13 mouse cellular contexts compared by ENCODE assay signal in genomic region chr11:97776497-97777128, GRCm38 (mm10). TPM values are rescaled to one million over a fixed set of nuclear protein-coding genes. Genes with fewer than 3 reads are reported as not detected.
DNase-seq lines count a peak whose midpoint lies in the region; ATAC-seq and TF ChIP-seq lines count a peak whose summit lies in the region.
"Had no signal": no experiment of that assay in that cellular context is flagged by ENCODE, and none has a peak within 500 bp of the region (broad histone marks: within the 10 kb centered on the region; RNA-seq: fewer than 3 reads in every experiment).

No protein-coding gene starts in this region.

- no peak overlapping the region for H3K4me3 ChIP-seq in kidney, postnatal 0 days (replicated peaks; ENCODE audit: low read depth, low read length)
- no peak overlapping the region for H3K4me3 ChIP-seq in liver, embryonic 16.5 days (ENCODE audit: low read depth, low read length)
- H3K4me3 ChIP-seq: megakaryocyte, embryonic 14.5 days; neural tube, embryonic 13.5 days had no signal

- 60% methylated on average over 5 of the region's 5 CpGs for WGBS in kidney, postnatal 0 days
- WGBS in liver, embryonic 16.5 days (ENCODE audit: insufficient replicate concordance) = 51% methylated on average over 5 of the region's 5 CpGs

- H3K27ac ChIP-seq in kidney, postnatal 0 days = no peak overlapping the region
- no peak overlapping the region; the same call in 1 of the 2 replicates for H3K27ac ChIP-seq in liver, embryonic 16.5 days (ENCODE audit: low read length)
- H3K27ac ChIP-seq: neural tube, embryonic 13.5 days had no signal

- H3K9me3 ChIP-seq in kidney, postnatal 0 days (replicated peaks; ENCODE audit: low read length) = no peaks in the 10 kb centered on the region
- H3K9me3 ChIP-seq in liver, embryonic 16.5 days (replicated peaks; ENCODE audit: control insufficient read depth, low read length) = no peaks in the 10 kb centered on the region
- H3K9me3 ChIP-seq: megakaryocyte, embryonic 14.5 days; neural tube, embryonic 13.5 days had no signal

- DNase-seq in embryo, embryonic 9.5 days (ENCODE audit: extremely low spot score) = peak; percentile 53
- DNase-seq in embryo, embryonic 10.5 days (ENCODE audit: low spot score) = no peak
- peak; percentile 32 for DNase-seq in kidney, postnatal 0 days (ENCODE audit: low spot score)
- DNase-seq in kidney, adult 9 months = no peak
- peak; percentile 81 for DNase-seq in ZHBTc4 (ENCODE audit: low read depth, low spot score)
- no peak for DNase-seq in urinary bladder, postnatal 36 days (ENCODE audit: low spot score in 2 of 2)
- no peak for DNase-seq in right cerebral cortex, postnatal 10 days (ENCODE audit: low spot score in 2 of 2)
- DNase-seq: adrenal gland, postnatal 10 days; heart, adult 18-20 months had no signal

- peak; percentile 48; the same call in 1 of the 2 replicates for ATAC-seq in kidney, postnatal 0 days (replicated peaks; ENCODE audit: low FRiP score, low read depth)
- peak; percentile 47 for ATAC-seq in liver, embryonic 16.5 days (ENCODE audit: low read depth)

- no peak for TF ChIP-seq CTCF in kidney, postnatal 0 days (IDR thresholded peaks at IDR 0.05; ENCODE audit: low read depth)

- H3K36me3 ChIP-seq in kidney, postnatal 0 days (ENCODE audit: insufficient read depth, low read length) = peaks cover 42% of the 10 kb centered on the region
- peaks cover 46% of the 10 kb centered on the region for H3K36me3 ChIP-seq in liver, embryonic 16.5 days (ENCODE audit: control insufficient read depth, insufficient read depth)

- H3K4me2 ChIP-seq in kidney, postnatal 0 days (ENCODE audit: low read length) = no peak overlapping the region
- H3K4me2 ChIP-seq in liver, embryonic 16.5 days (ENCODE audit: low read depth, low read length) = no peak overlapping the region
- H3K4me2 ChIP-seq: neural tube, embryonic 13.5 days had no signal

- H3K4me1 ChIP-seq in kidney, postnatal 0 days (replicated peaks; ENCODE audit: insufficient read depth, low read length) = peaks cover 3% of the 10 kb centered on the region; the same call in 1 of the 2 replicates
- peaks cover 17% of the 10 kb centered on the region for H3K4me1 ChIP-seq in liver, embryonic 16.5 days (ENCODE audit: control insufficient read depth, low read depth, low read length)

- no peak overlapping the region for H3K9ac ChIP-seq in kidney, postnatal 0 days (ENCODE audit: low read depth, low read length)
- H3K9ac ChIP-seq in liver, embryonic 16.5 days (ENCODE audit: low read depth, low read length) = no peak overlapping the region

- no peaks in the 10 kb centered on the region for H3K27me3 ChIP-seq in kidney, postnatal 0 days (ENCODE audit: insufficient read depth, low read length)
- H3K27me3 ChIP-seq in liver, embryonic 16.5 days (ENCODE audit: control insufficient read depth, insufficient read depth, low read depth, low read length) = no peaks in the 10 kb centered on the region
- H3K27me3 ChIP-seq: megakaryocyte, embryonic 14.5 days; neural tube, embryonic 13.5 days had no signal

RNA-seq across cellular contexts. Expression of gene 1700001P01Rik, which starts 0.9 kb away (rescaled TPM):
- not detected in 2 replicates for polyA plus RNA-seq in kidney, postnatal 0 days (2015; fragmentation: Nextera tagmentation; extraction: Ambion mirVana)
- polyA plus RNA-seq in liver, embryonic 16.5 days (2015; fragmentation: Nextera tagmentation; extraction: Ambion mirVana) = not detected in 2 replicates
- polyA plus RNA-seq: stomach, embryonic 16.5 days had no signal

RNA-seq across cellular contexts. Expression of gene Rpl23, which starts 5.6 kb away (rescaled TPM):
- 716 and 863 TPM in 2 replicates for polyA plus RNA-seq in kidney, postnatal 0 days (2015; fragmentation: Nextera tagmentation; extraction: Ambion mirVana)
- polyA plus RNA-seq in liver, embryonic 16.5 days (2015; fragmentation: Nextera tagmentation; extraction: Ambion mirVana) = 232 and 261 TPM in 2 replicates

RNA-seq across cellular contexts. Expression of gene Cwc25, which starts 10.3 kb away (rescaled TPM):
- polyA plus RNA-seq in kidney, postnatal 0 days (2015; fragmentation: Nextera tagmentation; extraction: Ambion mirVana) = 13.9 and 14.8 TPM in 2 replicates
- polyA plus RNA-seq in liver, embryonic 16.5 days (2015; fragmentation: Nextera tagmentation; extraction: Ambion mirVana) = 5.4 and 6.0 TPM in 2 replicates

RNA-seq across cellular contexts. Expression of gene Lasp1, which starts 22.2 kb away (rescaled TPM):
- 87.7 and 96.4 TPM in 2 replicates for polyA plus RNA-seq in kidney, postnatal 0 days (2015; fragmentation: Nextera tagmentation; extraction: Ambion mirVana)
- polyA plus RNA-seq in liver, embryonic 16.5 days (2015; fragmentation: Nextera tagmentation; extraction: Ambion mirVana) = 32.3 and 38.3 TPM in 2 replicates

RNA-seq across cellular contexts. Expression of gene Pip4k2b, which starts 32.1 kb away (rescaled TPM):
- polyA plus RNA-seq in kidney, postnatal 0 days (2015; fragmentation: Nextera tagmentation; extraction: Ambion mirVana) = 1.5 TPM in 2 replicates
- polyA plus RNA-seq in liver, embryonic 16.5 days (2015; fragmentation: Nextera tagmentation; extraction: Ambion mirVana) = 0.35 and 0.65 TPM in 2 replicates

Comparison
In these comparisons a context has a peak if more than half of its experiments do, and no peak if none do; other contexts are left out.
1. DNase-seq: peak in embryo, embryonic 9.5 days (single experiment), kidney, postnatal 0 days (single experiment) and ZHBTc4 (single experiment); none in embryo, embryonic 10.5 days (single experiment), kidney, adult 9 months (single experiment), urinary bladder, postnatal 36 days (0 of 2) and right cerebral cortex, postnatal 10 days (0 of 2).